Mouse (Mus musculus): ENCODE results near the gene Cpne5.
"Not testable (repeated sequence)": the region's sequence is repeated elsewhere in the genome, so short reads cannot be mapped to it uniquely, and the experiment has no call there.

The Cpne5 gene

GRCm38 (mm10) chr17:29237772-29238420 is at the start of gene Cpne5:
Gene Cpne5 (minus strand): TSS chr17:29238167.
- peak; percentile 42 for DNase-seq (ENCODE audit: low read depth, low spot score)

DNA sequence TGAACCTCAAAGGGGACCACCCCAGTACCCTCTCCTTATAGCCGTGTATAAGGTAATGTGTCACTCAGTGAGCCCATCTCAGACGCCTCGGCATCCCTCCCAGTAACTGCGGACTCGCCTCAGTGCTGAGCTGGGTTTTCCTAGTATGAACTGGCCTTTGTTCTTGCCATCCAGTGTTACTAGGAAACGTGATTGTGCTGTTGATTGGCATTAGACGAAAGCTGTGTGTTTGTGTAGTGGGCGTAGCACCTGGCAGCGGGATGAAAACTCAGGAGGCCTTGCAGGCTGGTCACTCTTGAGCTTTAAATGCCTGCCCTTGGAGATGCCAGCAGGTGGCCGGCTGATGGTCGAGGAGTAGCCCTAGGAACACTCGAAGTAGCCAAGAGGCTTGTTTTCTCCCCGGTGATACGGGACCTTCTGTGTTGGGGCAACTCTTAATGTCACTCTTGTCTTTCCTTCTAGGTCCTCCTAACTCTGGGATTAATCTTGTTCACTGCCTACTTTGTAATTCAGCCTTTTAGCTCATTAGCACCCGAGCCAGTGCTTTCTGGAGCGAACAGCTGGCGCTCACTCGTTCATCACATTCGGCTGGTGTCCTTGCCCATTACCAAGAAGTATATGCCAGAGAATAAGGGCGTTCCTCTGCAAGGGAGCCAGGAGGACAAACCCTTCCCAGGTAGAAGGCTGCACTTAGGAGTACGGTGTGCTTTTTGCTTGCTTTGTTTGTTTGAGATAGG is 44.4 kb upstream of the Cpne5 start:
- no peak for DNase-seq (ENCODE audit: low read depth, low spot score)

DNA sequence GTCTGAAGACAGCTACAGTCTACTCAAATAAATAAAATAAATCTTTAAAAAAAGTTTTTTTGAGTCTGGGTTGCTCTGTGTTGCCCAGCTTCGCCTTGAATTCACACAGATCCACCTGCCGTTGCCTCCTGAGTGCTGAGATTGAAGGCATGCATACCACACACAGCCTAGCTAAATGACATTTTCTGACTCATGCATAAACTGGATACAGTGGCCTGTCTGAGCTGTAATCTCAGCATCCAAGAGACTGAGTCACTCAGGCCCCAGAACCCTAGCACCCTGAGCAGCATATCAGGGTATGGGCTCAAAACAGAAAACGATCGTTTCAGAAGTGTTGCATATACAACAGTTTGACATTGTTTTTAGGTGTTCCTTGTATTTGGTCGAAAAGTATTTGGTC is 43.6 kb upstream of the Cpne5 start:
- no peak for DNase-seq (ENCODE audit: low read depth, low spot score)

DNA sequence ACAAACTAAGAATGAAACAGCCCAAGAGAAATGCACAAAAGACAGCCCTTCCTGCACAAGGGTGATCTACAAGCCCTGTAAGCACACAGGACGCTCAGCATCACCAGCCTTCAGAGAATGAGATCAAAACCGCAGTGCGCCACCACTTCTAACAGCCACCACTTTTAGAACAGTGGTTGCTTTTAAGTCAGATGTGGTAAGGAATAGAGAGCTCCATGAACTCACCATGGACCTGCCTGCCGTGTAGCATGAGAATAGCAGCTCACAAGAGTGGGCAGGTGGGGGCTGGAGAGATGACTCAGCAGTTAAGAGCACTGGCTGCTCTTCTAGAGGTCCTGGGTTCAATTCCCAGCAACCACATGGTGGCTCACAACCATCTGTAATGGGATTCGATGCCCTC is 42.5 kb upstream of the Cpne5 start:
- DNase-seq (ENCODE audit: low read depth, low spot score): peak; percentile 92

DNA sequence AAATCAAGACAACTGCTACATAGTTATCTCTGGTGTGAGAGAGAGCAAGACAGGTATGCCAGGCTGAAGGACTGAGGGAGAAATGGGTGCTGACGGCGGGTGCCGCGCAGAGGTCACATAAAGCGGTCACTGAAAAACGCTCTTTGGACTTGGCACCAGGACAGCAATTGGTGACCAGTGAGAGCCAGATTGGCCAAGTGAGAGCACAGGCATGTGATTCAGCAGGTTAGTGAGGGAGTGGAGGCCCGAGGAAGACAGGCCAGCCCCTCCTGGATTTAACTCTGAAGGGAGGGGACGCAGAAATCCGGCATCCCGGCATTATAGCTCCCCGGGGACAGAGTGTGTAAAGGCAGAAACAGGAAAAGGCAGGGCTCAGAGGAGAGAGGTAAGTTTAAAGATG is 35.9 kb upstream of the Cpne5 start:
- no peak for DNase-seq (ENCODE audit: low read depth, low spot score)

- DNase-seq (ENCODE audit: low read depth, low spot score): no peak
These were observed 35.2 kb upstream of the Cpne5 start for GRCm38 (mm10) chr17:29273156-29273555.

GRCm38 (mm10) chr17:29270148-29270698 is 32.3 kb upstream of the Cpne5 start:
- DNase-seq (ENCODE audit: low read depth, low spot score): no peak

- DNase-seq (ENCODE audit: low read depth, low spot score): peak; percentile 42
These were observed 31.4 kb upstream of the Cpne5 start for GRCm38 (mm10) chr17:29269349-29269706.

- peak; percentile 95 for DNase-seq (ENCODE audit: low read depth, low spot score)
These were observed 30.8 kb upstream of the Cpne5 start, which contains the start of gene BC004004 for GRCm38 (mm10) chr17:29268682-29269348. Gene BC004004 (plus strand): TSS chr17:29268788.

GRCm38 (mm10) chr17:29267931-29268681 is 30.1 kb upstream of the Cpne5 start:
- DNase-seq (ENCODE audit: low read depth, low spot score): peak; percentile 19

DNA sequence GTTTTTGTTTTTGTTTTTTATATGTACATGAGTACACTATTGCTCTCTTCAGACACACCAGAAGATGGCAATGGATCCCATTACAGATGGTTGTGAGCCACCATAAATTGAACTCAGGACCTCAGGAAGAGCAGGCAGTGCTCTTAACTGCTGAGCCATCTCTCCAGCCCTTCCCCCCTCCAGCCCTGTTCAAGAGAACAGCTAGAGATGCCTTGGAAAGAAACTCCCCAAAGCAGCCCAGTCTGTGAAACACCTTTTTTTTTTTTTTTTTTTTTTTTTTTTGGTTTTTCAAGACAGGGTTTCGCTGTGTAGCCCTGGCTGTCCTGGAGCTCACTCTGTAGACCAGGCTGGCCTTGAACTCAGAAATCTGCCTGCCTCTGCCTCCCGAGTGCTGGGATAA is 29.1 kb upstream of the Cpne5 start:
- DNase-seq (ENCODE audit: low read depth, low spot score): not testable (repeated sequence)

DNA sequence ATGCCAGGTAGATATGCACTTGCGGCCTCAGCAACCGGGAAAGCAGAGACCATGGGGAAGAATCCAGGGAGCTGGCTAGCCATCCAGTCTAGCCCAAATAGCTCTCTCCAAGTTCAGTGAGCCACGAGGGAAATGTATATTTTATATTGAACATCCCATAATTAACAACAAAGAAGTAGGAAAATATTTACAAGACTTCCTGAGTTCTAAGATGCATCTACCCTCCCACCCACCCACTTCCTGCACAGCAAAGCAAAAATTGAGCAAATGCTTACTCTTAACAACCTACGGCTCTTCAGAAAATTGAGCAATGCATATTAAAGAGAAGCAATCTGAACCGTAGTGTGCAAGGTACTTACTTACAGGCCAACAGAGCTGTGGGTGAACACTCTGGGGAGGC is 26.8 kb upstream of the Cpne5 start:
- DNase-seq (ENCODE audit: low read depth, low spot score): peak; percentile 58

GRCm38 (mm10) chr17:29263840-29264633 is 26.1 kb upstream of the Cpne5 start, which contains the start of gene Ppil1:
Gene Ppil1 (minus strand): TSS chr17:29264186.
- DNase-seq (ENCODE audit: low read depth, low spot score): peak; percentile 84

DNA sequence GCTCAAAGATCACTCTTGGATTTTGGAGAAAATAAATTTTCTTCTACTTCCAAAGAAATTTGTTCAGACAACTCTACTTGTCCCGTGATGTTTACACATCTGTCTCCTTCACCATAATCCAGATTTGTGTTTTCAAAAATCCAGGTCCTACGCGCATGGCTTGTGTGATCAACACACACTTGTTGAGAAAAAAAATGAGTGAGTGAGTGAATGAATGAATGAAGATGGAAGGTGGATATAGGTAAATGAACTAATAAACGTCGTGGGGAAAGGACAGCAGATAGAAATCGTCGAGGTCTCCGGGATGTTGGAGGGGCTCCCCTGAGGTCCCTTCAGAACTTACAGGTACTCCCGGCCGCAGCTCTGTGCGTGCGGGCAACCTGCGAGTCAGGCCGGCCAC is 25.4 kb upstream of the Cpne5 start:
- no peak for DNase-seq (ENCODE audit: low read depth, low spot score)

DNA sequence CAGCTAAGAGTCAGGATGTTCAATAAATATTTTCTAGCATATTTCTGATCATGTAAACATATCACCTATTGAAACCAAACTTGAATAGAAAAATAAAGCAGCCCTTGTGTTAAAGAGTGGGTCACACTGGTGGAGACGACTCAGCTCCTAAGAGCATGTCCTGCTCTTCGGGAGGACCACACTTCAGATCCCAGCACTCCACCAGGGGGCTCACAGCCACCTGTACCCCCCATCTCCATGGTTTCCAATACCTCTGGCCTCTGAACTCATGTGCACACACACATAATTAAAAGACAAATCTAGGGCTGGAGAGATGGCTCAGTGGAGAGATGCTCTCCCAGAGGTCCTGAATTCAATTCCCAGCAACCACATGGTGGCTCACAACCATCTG is 24.3 kb upstream of the Cpne5 start:
- DNase-seq (ENCODE audit: low read depth, low spot score): peak; percentile 38

GRCm38 (mm10) chr17:29261603-29262258 is 23.8 kb upstream of the Cpne5 start:
- peak; percentile 57 for DNase-seq (ENCODE audit: low read depth, low spot score)

DNA sequence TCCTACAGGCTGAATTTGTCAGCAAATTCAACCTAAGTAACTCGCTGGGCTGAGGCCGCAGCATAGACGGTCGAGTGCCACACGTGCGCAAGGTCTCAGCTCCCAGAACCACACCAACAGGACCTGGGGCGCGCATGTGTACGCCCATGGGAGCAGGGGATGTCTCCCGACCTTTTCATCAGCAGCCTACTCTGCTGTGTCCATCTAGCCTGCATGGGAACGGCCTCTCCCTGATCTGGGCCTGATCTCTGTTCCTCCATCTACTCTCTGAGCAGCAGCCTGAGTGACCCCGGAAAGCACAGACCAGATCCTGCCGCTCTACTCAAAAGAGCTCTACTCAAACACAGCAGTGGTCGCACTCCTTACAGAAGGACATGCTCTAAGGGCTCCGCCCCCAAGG is 22.5 kb upstream of the Cpne5 start:
- DNase-seq (ENCODE audit: low read depth, low spot score): no peak

GRCm38 (mm10) chr17:29259489-29259888 is 21.5 kb upstream of the Cpne5 start:
- peak; percentile 85 for DNase-seq (ENCODE audit: low read depth, low spot score)

GRCm38 (mm10) chr17:29258921-29259320 is 21.0 kb upstream of the Cpne5 start:
- DNase-seq (ENCODE audit: low read depth, low spot score): no peak

DNA sequence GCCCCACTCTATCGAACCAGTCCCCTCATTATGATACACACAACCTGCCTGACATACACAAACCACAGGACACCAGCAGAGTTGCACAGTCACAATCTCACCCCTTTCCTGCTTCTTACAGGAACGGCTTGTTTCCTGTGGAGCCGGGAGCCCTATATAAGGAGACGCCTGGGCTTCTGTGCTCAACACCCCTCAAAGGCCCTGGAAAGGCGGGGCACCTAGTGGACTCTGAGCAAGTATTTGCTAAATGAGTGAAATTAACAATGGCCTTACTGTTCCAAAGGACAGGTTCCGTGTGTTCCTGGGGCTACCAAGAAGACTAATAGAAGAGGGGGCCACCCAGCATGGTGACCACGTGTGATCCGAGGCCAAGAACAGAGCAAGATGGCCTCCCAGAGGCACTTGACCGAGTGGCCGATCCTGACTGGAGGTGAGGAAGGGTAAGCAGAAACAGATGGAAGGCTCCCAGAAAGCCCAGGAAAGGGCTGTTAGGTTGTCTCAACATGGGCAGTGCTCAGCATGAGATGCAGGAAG is 20.1 kb upstream of the Cpne5 start:
- no peak for DNase-seq (ENCODE audit: low read depth, low spot score)

Measured in CD4-positive helper T cell, adult 2 months (primary cell).